Mouse (Mus musculus): ENCODE results near the gene Gsg1l.

The Gsg1l gene

GRCm38 (mm10) chr7:125979591-125979990, 102.6 kb downstream of the Gsg1l start:
- no peak for DNase-seq

DNA sequence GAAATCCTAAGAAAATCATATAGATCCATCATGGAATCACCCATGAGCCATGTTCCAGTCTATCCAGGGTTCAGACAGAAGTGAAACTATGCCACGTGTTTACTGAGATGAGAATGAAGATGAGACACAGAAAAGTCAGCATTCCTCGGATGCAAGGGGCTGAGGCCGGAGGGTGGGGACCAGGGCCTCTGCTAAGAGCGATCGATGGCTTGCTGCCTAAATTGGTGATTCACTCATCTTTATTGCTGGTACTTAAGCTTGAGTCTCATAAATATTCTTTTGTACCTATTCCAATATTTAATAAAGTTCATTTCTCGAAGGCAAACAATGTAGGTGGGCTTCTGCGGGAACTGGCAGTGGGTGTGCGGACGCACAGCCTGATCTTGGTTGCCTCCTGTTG, 105.5 kb downstream of the Gsg1l start:
- no peak for DNase-seq

DNA sequence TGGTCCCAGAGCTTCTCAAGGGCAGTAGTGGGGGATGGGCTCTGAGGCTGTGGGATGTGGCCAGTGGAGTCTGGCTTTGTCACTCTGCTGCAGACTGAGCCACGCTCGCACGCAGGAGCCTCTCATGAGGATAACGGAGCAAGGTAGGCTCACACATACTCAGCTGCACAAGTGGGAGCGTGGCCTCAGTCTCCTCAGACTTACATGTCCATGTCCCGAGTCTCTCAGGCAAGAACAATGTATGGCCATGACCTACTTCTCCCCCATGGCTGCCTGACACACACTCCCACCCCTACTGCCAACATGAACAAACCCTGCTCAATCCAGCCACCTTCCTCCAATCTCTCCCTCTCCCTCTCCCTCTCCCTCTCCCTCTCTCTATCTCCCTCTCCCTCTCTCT, 106.8 kb downstream of the Gsg1l start:
- DNase-seq: no peak

DNA sequence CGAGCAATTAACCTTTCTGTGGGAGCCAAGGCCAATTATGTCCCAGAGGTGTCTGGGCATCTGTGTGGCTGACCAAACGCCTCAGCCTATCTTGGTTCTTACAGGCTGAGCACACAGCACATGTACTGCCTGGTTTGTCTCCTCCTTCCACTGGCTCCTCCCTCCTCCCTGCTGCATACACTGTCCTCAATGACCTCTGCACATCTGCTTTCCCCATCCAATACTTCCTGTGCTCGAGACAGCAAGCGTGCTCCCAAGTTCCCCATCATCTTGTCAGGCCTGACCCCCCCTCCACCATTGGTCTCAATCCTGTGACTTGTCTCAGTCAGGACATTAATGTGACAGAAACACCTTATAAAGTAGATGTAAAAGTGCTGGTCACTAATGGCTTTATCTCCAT, 108.3 kb downstream of the Gsg1l start:
- no peak for DNase-seq

DNA sequence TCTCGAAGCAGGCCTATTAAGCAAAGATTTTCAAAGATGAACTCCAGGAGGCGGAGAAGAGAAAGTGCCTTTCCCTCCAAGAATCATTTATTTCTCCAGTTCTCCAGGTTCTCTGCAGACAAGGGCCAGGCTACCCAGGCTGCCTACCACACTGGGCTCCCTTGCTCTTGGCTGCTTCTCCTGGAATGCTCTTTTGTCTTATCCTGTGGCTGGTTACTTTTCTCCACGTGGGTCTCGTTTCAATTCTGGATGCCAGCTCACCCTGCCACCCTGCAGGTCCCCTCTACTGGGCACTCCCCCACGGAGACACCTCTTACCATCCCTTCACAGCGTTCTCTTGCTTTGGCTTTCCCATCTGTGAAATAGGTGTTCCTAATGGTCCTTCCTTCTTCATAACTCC, 109.4 kb downstream of the Gsg1l start:
- no peak for DNase-seq

DNA sequence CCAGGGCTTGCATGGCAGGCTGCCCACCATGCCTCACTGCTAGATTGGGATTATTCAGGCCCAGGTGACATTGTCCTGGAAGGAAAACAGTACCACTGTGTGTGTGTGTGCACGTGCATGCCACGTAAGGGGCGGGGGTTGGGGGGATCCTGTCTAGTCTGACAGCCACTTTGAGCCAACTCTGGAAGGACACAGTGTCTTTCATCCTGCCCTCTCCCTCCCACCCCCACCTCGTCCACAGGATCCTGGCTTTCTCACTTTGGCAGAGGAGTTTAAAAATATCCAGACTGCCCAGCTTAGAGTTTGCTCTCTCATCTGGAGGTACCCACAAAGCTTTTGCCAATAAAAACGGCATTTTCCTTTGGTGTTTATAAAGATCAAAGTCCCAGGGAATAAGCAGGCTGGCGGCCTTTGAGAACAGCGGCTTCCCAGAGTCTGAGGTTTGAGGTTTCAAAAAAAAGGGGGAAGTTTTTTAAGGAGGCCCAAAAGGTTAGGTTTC, 110.0 kb downstream of the Gsg1l start:
- peak; percentile 45 for DNase-seq

DNA sequence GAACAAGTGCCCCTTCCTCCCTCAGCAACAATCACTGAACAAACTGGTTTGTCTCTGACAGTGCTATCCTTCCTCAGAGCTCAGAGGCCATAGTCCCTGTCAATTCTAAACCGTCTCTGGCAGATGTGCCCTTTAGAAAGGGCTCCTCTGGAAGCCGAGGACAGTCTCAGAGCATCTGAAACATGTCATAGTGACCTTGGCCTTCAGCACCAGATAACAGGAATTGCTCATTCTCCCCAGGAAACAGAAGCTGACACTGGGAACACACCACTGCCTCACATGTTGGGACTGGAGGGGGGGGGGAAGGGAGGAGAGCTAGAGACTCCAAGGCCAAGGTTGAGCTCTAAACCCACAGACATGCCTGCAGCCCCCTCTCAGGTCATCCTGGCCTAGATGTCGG, 113.1 kb downstream of the Gsg1l start:
- DNase-seq: no peak

DNA sequence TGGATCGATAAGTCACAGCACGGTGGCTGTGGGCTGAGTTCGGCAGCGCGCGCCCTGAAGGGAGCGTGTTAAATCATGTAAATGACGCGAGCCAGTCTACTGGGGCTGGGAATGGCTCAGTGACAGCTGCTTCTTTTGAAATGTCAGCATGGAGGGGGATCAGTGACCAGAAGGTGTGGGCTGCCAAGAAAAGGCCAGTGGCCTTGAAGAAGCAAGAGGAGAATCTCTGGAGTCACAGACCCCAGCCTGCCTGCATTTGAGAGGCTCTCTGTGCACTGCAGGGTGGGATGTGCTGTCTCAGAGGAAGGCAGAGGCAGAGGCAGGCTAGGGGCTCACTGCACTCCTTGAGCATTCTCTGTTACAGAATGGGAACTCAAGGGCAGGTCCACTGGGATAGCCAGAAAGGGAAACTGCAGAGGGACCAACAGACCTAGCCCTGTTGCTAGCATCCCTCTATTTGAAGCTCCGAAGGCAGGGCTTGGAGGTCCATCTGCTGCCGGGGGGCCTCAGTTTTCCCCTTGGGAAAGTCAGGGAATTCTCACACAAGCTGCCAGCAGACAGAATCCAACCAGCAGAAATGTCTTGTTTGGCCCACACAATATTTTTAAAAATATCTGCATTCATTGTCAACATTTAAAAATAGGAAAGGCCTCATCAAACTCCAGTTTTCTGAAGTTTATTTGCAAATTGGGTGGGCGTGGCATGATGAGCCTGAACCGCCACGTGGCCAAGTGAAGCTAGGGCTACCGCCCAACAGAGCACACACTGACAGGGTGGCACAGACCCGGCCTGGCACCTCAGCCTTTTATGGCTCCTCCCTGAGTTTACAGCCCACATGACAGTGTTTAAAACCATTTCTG, 115.6 kb downstream of the Gsg1l start:
- no peak for DNase-seq

GRCm38 (mm10) chr7:125964087-125964607, 118.1 kb downstream of the Gsg1l start:
- no peak for DNase-seq

- no peak for DNase-seq
Measured at GRCm38 (mm10) chr7:125959294-125960048, 122.7 kb downstream of the Gsg1l start.

- peak; percentile 71 for DNase-seq
Measured at GRCm38 (mm10) chr7:125958856-125959255, 123.4 kb downstream of the Gsg1l start.

- no peak for DNase-seq
Measured at GRCm38 (mm10) chr7:125954994-125955393, 127.2 kb downstream of the Gsg1l start.

DNA sequence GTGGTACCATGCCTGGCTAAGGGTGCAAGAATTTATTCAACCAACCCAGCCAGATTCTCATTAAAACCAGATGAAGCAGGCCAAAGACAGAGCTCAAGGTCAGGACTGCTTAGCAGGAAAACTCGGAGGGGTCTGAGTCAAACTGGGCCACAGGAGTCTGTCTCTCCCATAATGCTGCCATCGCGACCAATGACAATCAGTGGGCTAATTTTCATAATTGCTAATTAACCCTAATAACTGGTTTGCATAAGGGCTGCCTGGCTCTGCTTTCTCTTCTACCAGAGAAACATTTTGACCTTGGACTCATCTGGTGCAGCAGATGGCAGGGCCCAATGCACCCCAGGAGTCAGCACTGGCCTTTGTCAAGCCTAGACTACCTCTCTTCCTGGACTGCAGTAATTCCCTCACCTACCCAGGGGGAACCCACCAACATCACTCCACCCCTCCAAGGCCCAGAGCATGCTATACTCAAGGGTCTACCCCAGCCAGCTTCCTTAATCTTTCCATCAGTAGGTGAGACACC, 127.8 kb downstream of the Gsg1l start:
- DNase-seq: peak; percentile 25

DNA sequence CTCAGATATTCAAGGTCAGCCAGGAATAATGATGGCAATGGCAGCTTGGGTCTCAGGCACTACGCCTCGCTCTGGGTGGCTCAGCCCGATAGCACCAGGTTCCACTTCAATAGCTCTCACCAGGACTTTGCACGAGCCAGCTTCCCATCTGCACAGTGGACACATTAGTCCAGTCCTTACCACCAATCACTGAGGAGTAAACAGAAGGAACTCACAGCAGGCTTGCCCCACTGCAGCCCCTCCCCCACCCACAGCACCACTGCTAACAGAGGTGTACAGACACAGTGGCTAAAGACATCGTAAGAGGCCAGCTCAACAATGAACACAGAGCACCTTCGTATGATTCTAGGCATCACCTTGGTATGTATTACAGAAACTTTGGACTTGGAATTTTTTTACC, 128.4 kb downstream of the Gsg1l start:
- peak; percentile 49 for DNase-seq

- DNase-seq: peak; percentile 61
Measured at GRCm38 (mm10) chr7:125951911-125952310, 130.3 kb downstream of the Gsg1l start.

GRCm38 (mm10) chr7:125948973-125949372, 133.2 kb downstream of the Gsg1l start:
- DNase-seq: no peak

GRCm38 (mm10) chr7:125945915-125946314, 136.3 kb downstream of the Gsg1l start:
- no peak for DNase-seq

DNA sequence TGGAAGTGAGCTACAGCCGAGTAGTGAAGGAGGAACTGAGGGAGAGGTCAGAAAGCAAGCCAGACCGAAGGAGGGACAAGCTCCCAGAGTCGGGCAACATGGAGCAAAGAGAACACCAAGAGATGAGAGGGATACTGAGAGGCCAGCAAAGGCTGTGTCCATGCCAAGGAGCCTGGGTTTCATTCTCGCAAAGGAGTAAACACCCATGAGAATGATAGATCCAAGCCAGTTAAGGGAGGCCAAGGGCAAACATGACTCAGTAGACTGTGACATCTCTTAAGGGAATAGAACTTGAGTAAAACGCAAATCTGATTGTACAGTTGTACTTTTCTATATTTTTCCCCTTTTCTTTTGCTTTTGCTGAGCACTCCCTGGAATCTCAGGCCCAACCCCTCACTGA, 137.6 kb downstream of the Gsg1l start:
- no peak for DNase-seq

DNA sequence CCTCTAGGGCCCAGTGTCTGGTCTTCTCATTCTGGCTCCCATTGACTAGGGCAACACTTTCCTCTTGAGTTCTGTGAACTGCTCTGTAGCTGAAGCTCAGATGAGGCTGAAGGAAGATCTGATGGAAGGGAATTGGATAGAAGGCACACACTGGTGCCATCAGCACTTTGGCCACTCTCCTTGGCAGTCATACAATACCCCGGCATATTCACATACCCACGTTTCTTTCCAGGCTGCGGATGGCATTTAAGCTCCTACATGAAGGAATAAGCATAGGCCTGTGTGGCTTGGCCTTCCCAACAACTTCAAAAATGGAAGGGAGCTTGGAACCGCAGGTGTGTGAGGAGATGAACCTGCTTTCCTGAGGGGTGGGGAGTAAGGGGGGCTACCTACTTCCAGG, 138.7 kb downstream of the Gsg1l start:
- no peak for DNase-seq

DNA sequence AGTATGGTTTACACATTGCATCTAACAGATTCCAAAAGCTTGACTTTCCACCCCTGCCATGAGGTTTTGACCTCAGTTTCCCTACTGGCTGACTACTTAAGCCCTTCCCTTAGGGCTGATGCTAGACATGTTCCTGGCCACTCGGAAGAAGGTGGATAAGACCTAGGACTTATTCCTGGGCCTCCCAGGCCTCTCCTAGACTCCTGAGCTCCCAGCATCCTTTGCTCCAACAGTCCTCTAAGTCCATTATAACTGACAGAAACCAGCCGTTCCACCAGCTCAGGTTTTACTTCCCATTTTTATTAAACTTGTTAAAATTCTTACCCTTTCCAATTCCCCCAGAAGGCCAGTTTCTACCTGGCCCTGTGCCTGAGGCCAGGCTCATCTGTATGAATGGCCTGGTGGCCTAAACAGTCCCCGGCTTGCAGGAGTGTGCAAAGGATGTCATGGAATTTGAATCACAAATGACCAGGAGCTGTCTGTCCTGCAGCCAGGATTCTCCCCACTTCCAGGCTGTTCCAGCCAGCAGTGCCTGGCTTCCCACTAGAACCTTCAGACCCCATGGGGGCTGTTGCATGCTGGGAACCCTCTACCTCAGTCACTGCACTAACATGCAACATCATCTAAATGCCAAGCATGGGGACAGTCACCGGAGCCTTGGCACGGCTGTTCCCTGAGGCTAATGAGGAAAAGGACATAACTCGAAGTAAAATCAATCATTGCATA, 139.7 kb downstream of the Gsg1l start:
- DNase-seq: no peak

- no peak for DNase-seq
Measured at GRCm38 (mm10) chr7:125934319-125934718, 147.9 kb downstream of the Gsg1l start.

DNA sequence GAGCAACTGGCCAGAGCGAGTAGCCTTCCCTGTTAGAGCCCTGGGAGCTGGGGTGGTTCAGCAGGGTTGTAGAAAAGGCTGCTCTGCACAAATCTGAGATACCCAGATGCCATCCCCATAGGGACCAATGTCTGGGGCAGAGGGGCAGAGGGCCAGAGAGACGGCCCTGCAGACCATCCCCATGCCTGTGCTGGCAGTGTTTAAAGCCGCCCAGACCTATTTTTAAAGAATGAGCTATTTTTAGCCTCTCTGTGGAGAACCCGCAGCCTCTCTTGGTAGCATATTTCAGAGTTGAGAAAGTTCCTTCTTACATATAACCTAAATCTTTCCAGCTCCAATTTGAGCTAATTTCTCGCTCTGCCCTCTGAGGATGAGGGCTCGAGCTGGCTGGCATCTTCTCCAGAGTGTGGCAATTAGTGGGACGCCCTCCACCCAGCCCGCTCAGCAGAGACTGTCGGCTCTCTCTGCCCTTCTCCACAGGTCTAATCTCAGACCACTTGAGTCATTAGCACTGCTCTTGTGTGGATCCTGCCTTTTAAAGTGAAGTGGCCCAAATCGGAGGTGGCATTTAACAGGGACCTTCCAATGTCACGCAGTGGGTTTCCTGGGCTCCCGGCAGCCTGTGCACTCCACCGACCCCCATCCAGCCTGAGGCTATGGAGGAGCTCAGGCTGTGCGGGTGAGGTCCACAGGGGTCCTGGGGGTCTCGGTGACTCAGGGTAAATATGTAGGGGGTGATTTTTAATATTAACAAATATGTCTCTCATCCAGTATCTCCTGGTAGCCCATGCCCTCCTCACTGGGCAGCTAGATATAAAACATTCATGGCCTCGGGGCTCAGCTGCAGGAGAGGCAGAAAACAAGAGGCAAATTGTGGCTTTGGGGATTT, 148.6 kb downstream of the Gsg1l start:
- DNase-seq: no peak

Measured in kidney, adult 9 months (tissue).